Mouse (Mus musculus): ENCODE results near the gene Slc38a6. TPM values are rescaled to one million over a fixed set of nuclear protein-coding genes. Genes with fewer than 3 reads are reported as not detected.

Slc38a6 gene
- polyA plus RNA-seq, 1 experiment from 2014 or later: 4.8 TPM

DNA sequence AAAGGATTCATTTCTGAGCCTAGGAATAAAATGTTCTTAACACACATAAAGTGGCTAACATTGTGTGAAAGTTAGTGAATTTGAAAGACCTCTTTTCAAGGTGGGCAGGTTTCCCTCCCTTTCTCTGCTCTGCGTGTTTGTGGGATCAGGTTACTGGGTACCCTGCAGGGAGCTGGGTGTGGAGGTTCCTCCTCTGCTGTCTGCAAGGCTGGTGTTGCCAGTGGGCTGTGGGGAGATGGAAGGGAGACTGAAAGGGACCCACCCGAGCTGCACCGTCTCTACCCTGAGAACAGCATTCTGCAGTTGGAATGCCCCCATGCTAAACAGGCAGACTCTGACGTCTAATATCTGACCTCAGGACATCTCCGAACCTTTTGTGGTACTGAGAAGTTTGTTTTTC lies 70.7 kb downstream of the Slc38a6 start:
- no peak overlapping the region for H3K4me2 ChIP-seq (ENCODE audit: low read depth, low read length)
- H3K27me3 ChIP-seq (ENCODE audit: control insufficient read depth, insufficient read depth, low read length): no peaks in the 10 kb centered on the region
- H3K4me1 ChIP-seq (ENCODE audit: control insufficient read depth, insufficient read depth, low read length): peaks cover 12% of the 10 kb centered on the region
- no peaks in the 10 kb centered on the region for H3K9me3 ChIP-seq (replicated peaks; ENCODE audit: control insufficient read depth, low read length)
- WGBS: 66% methylated on average over 5 of the region's 5 CpGs
- H3K4me3 ChIP-seq (ENCODE audit: low read length): no peak overlapping the region
- H3K9ac ChIP-seq (ENCODE audit: low read length): no peak overlapping the region
- no peaks in the 10 kb centered on the region for H3K36me3 ChIP-seq (ENCODE audit: control insufficient read depth, insufficient read depth)
- H3K27ac ChIP-seq (ENCODE audit: low read length): no peak overlapping the region
- no peak for ATAC-seq (replicated peaks; ENCODE audit: extremely low read depth, insufficient read depth, low FRiP score)

DNA sequence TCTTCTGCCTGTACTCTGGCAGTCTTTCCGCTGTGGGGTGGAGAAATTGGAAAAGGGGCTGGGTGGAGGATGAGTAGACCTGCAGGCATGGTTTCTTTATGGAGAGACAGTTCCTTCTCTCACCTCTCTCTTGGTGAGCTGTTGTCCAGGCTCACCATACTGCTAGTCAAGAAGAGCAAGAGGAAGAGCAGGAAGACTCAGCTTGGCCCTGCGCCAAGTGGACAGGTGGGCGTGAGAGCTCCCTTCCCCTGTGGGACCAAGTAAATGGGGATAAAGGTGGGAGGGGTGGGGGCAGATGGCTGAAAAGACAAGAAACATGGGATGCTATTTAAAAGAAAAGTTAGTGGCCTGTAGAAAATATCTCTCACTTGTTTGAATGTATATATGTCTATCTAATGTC lies 71.2 kb downstream of the Slc38a6 start:
- H3K4me3 ChIP-seq (ENCODE audit: low read length): no peak overlapping the region
- H3K4me2 ChIP-seq (ENCODE audit: low read depth, low read length): no peak overlapping the region
- no peaks in the 10 kb centered on the region for H3K27me3 ChIP-seq (ENCODE audit: control insufficient read depth, insufficient read depth, low read length)
- no peak overlapping the region for H3K9ac ChIP-seq (ENCODE audit: low read length)
- ATAC-seq (replicated peaks; ENCODE audit: extremely low read depth, insufficient read depth, low FRiP score): no peak
- WGBS: 83% methylated on average over 3 of the region's 3 CpGs
- no peak overlapping the region for H3K27ac ChIP-seq (ENCODE audit: low read length)
- H3K36me3 ChIP-seq (ENCODE audit: control insufficient read depth, insufficient read depth): no peaks in the 10 kb centered on the region
- H3K9me3 ChIP-seq (replicated peaks; ENCODE audit: control insufficient read depth, low read length): no peaks in the 10 kb centered on the region
- peaks cover 12% of the 10 kb centered on the region for H3K4me1 ChIP-seq (ENCODE audit: control insufficient read depth, insufficient read depth, low read length)

DNA sequence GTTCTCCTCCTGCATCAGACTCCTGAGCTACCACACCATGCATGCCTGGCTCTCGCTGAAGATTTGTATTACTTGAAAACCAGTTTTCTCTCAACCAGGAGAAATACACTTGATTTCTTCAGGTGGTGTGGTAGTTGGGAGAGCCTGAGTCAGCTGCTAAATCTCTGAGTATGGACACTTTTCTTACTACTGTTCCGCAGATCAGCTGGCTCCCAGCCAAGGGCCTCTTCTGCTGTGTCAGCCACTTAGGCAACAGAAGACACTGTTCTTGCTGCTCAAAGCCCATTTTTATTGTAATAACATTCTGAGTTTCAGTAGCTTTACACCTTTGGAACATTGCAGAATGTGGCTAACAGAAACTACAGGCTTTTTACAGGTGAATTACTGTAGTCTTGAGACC lies 72.1 kb downstream of the Slc38a6 start:
- H3K27ac ChIP-seq (ENCODE audit: low read length): no peak overlapping the region
- no peaks in the 10 kb centered on the region for H3K9me3 ChIP-seq (replicated peaks; ENCODE audit: control insufficient read depth, low read length)
- WGBS: 51% methylated on average over 2 of the region's 2 CpGs
- ATAC-seq (replicated peaks; ENCODE audit: extremely low read depth, insufficient read depth, low FRiP score): no peak
- H3K4me2 ChIP-seq (ENCODE audit: low read depth, low read length): no peak overlapping the region
- H3K4me3 ChIP-seq (ENCODE audit: low read length): no peak overlapping the region
- peaks cover 10% of the 10 kb centered on the region for H3K4me1 ChIP-seq (ENCODE audit: control insufficient read depth, insufficient read depth, low read length)
- H3K36me3 ChIP-seq (ENCODE audit: control insufficient read depth, insufficient read depth): no peaks in the 10 kb centered on the region
- H3K27me3 ChIP-seq (ENCODE audit: control insufficient read depth, insufficient read depth, low read length): no peaks in the 10 kb centered on the region
- no peak overlapping the region for H3K9ac ChIP-seq (ENCODE audit: low read length)

DNA sequence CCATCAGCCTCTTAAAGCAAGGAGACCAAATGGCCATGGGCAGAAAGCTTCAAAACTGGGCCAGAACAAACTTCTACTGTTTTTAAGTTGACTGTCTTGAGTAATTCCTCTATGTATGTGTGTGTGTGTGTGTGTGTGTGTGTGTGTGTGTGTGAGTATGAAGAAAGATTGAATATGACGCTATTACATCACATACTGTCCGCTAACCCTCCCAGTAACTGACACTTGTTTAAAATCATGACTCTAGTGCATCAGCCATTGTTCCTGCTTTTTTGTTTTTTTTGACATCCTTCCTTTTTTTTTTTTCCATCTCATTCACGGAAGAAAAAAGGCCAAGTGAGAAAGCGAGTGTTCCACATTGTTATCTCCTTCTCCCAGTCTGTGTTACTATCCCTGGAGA lies 72.9 kb downstream of the Slc38a6 start:
- Histone ChIP-seq H3K36me3 (ENCODE audit: control insufficient read depth, insufficient read depth) (no peaks in the 10 kb centered on the region), H3K9me3 (replicated peaks; ENCODE audit: control insufficient read depth, low read length) (peaks cover 2% of the 10 kb centered on the region; the same call in 1 of the 2 replicates), H3K4me2 (ENCODE audit: low read depth, low read length) (no peak overlapping the region), H3K9ac (ENCODE audit: low read length) (no peak overlapping the region), H3K27ac (ENCODE audit: low read length) (no peak overlapping the region), H3K27me3 (ENCODE audit: control insufficient read depth, insufficient read depth, low read length) (no peaks in the 10 kb centered on the region), H3K4me3 (ENCODE audit: low read length) (no peak overlapping the region), H3K4me1 (ENCODE audit: control insufficient read depth, insufficient read depth, low read length) (peaks cover 2% of the 10 kb centered on the region; the same call in 1 of the 2 replicates)
- WGBS: 71% methylated on average over 4 of the region's 4 CpGs
- no peak for ATAC-seq (replicated peaks; ENCODE audit: extremely low read depth, insufficient read depth, low FRiP score)

DNA sequence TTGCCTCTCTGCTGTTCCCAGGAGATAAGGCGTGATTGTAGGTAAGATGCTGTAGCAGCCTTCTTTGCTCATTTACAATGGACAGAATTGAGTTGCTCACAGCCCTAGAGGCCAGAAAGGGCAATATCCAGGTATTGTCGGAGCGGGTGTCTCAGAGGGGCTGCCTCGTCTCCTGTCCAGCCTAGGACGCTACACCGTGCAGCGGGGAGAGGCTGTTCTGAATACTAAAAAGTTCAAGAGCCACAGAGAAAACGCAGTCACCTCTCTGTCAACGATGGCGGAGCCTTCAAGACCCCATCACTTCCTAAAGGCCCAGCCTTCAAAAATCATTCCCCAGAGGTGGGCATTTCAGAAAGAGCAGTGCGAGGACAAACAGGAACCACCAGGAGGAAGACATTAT lies 74.6 kb downstream of the Slc38a6 start:
- Histone ChIP-seq H3K4me2 (ENCODE audit: low read depth, low read length) (no peak overlapping the region), H3K9ac (ENCODE audit: low read length) (no peak overlapping the region), H3K4me3 (ENCODE audit: low read length) (no peak overlapping the region), H3K4me1 (ENCODE audit: control insufficient read depth, insufficient read depth, low read length) (no peaks in the 10 kb centered on the region; the same call in 1 of the 2 replicates), H3K9me3 (replicated peaks; ENCODE audit: control insufficient read depth, low read length) (peaks cover 2% of the 10 kb centered on the region; the same call in 1 of the 2 replicates), H3K36me3 (ENCODE audit: control insufficient read depth, insufficient read depth) (no peaks in the 10 kb centered on the region), H3K27me3 (ENCODE audit: control insufficient read depth, insufficient read depth, low read length) (no peaks in the 10 kb centered on the region), H3K27ac (ENCODE audit: low read length) (no peak overlapping the region)
- 82% methylated on average over 11 of the region's 11 CpGs for WGBS
- ATAC-seq (replicated peaks; ENCODE audit: extremely low read depth, insufficient read depth, low FRiP score): no peak

DNA sequence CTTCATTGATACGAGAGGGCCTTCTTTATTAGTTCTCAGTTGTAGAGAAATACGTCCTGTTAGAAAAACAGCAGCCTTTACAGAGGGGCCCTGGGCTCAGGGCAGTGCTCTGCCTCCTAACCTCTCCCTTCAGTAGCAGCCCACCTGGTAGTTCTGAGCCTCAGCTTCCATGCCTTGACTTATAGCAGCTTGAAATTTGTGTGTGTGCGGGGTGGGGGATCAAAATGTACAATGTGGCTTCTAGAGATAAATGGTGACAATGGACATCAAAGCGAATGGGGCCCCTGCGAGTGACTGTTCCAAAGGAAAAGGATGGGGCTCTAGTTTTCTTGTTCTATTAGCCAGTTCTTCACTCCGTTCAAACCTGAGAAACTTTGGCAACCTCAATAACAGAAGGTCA lies 76.8 kb downstream of the Slc38a6 start:
- Histone ChIP-seq H3K36me3 (ENCODE audit: control insufficient read depth, insufficient read depth) (no peaks in the 10 kb centered on the region), H3K4me2 (ENCODE audit: low read depth, low read length) (no peak overlapping the region), H3K9ac (ENCODE audit: low read length) (no peak overlapping the region), H3K27me3 (ENCODE audit: control insufficient read depth, insufficient read depth, low read length) (no peaks in the 10 kb centered on the region), H3K4me1 (ENCODE audit: control insufficient read depth, insufficient read depth, low read length) (peaks cover 11% of the 10 kb centered on the region), H3K4me3 (ENCODE audit: low read length) (no peak overlapping the region), H3K27ac (ENCODE audit: low read length) (no peak overlapping the region), H3K9me3 (replicated peaks; ENCODE audit: control insufficient read depth, low read length) (peaks cover 2% of the 10 kb centered on the region; the same call in 1 of the 2 replicates)
- WGBS: 84% methylated on average over 6 of the region's 6 CpGs
- no peak for ATAC-seq (replicated peaks; ENCODE audit: extremely low read depth, insufficient read depth, low FRiP score)

DNA sequence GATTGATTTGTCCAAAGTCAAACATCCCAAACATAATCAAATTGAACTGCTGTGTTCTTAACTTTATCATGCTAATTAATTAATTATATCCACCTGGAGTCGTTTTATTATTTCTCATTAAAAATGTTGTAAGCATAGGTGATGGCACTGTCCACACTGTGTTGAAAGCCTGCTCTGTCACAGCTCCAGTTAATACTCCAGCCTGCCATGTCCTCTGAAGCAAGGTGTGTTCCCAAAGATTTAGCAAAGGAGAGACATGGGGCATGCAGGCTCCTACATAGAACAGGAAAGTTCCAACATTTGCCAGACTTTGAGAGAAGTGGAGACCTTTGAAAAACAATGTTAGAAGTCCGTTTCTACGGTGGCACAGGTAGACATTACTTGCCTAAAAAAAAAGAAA lies 77.4 kb downstream of the Slc38a6 start:
- no peaks in the 10 kb centered on the region for H3K36me3 ChIP-seq (ENCODE audit: control insufficient read depth, insufficient read depth)

DNA sequence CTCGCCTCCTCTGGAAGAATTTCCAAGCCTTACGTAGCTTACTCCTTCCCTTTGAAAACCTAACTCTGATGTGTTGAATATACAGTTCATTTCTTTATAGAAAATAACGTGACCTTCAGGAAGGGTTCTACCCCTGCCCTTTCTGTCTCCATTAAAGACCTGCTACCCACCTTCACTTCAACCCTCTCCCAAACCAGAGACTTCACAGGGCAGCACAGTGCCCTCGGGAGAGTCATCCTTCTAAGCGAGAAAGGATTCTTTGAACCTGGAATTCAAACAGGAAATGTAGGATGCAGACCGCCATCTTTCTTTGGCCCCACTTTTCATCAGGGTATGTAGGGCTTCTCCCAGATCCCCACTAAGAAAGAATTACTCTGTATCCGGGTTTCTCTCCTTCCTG lies 80.0 kb downstream of the Slc38a6 start:
- no peak overlapping the region for H3K9ac ChIP-seq (ENCODE audit: low read length)
- no peak overlapping the region for H3K4me2 ChIP-seq (ENCODE audit: low read depth, low read length)
- ATAC-seq (replicated peaks; ENCODE audit: extremely low read depth, insufficient read depth, low FRiP score): no peak
- WGBS: 85% methylated on average over 7 of the region's 7 CpGs
- H3K9me3 ChIP-seq (replicated peaks; ENCODE audit: control insufficient read depth, low read length): peaks cover 2% of the 10 kb centered on the region; the same call in 1 of the 2 replicates
- H3K36me3 ChIP-seq (ENCODE audit: control insufficient read depth, insufficient read depth): no peaks in the 10 kb centered on the region
- peaks cover 11% of the 10 kb centered on the region for H3K4me1 ChIP-seq (ENCODE audit: control insufficient read depth, insufficient read depth, low read length)
- H3K27ac ChIP-seq (ENCODE audit: low read length): no peak overlapping the region
- no peak overlapping the region for H3K4me3 ChIP-seq (ENCODE audit: low read length)
- no peaks in the 10 kb centered on the region for H3K27me3 ChIP-seq (ENCODE audit: control insufficient read depth, insufficient read depth, low read length)

More for the DNA sequence above, 77.4 kb downstream of the Slc38a6 start:
- 91% methylated on average over 3 of the region's 3 CpGs for WGBS
- no peaks in the 10 kb centered on the region for H3K27me3 ChIP-seq (ENCODE audit: control insufficient read depth, insufficient read depth, low read length)
- no peak overlapping the region for H3K27ac ChIP-seq (ENCODE audit: low read length)
- no peak overlapping the region for H3K9ac ChIP-seq (ENCODE audit: low read length)
- H3K4me1 ChIP-seq (ENCODE audit: control insufficient read depth, insufficient read depth, low read length): peaks cover 11% of the 10 kb centered on the region
- peaks cover 2% of the 10 kb centered on the region; the same call in 1 of the 2 replicates for H3K9me3 ChIP-seq (replicated peaks; ENCODE audit: control insufficient read depth, low read length)
- no peak overlapping the region for H3K4me2 ChIP-seq (ENCODE audit: low read depth, low read length)
- no peak overlapping the region for H3K4me3 ChIP-seq (ENCODE audit: low read length)
- no peak for ATAC-seq (replicated peaks; ENCODE audit: extremely low read depth, insufficient read depth, low FRiP score)

DNA sequence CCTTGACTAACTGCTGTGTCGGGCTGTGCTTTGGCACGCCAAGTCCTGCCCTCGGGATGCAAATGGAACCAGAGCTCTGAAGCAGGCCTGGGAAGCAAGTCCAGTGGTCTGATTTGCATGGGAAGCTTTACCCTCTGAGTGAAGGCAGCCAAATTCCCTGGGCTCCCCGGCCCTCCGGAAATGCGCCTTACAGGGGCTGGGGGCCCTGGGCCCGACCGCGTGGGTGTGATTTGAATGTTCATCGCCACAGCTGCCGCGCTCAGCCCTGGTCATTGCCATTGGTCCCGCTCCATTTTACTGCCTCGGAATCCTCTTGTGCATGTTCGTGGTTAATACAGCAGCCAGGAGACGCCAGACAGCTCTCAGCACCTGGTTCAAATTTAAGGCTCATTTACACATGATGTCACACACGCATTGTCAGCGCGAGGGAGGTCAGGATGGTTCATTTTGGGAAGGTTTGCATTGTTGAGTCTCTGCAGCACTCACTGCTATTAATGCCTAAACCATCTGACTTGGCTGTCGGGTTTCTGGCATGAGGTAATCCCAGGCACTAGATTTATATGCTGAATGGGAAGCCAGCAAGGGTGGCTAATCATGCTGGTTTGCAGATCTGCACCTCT lies 81.0 kb downstream of the Slc38a6 start:
- H3K4me3 ChIP-seq (ENCODE audit: low read length): no peak overlapping the region
- H3K9me3 ChIP-seq (replicated peaks; ENCODE audit: control insufficient read depth, low read length): peaks cover 2% of the 10 kb centered on the region; the same call in 1 of the 2 replicates
- no peaks in the 10 kb centered on the region for H3K36me3 ChIP-seq (ENCODE audit: control insufficient read depth, insufficient read depth)
- peak; percentile 46 for ATAC-seq (replicated peaks; ENCODE audit: extremely low read depth, insufficient read depth, low FRiP score)
- WGBS: 34% methylated on average over 20 of the region's 20 CpGs
- peak overlapping the region; percentile 11; the same call in 1 of the 2 replicates for H3K4me2 ChIP-seq (ENCODE audit: low read depth, low read length)
- H3K9ac ChIP-seq (ENCODE audit: low read length): no peak overlapping the region
- 0 out of 2 replicates have a peak overlapping the region, but pooled peaks have one; percentile 10 for H3K27ac ChIP-seq (ENCODE audit: low read length)
- H3K4me1 ChIP-seq (ENCODE audit: control insufficient read depth, insufficient read depth, low read length): peaks cover 11% of the 10 kb centered on the region
- no peaks in the 10 kb centered on the region for H3K27me3 ChIP-seq (ENCODE audit: control insufficient read depth, insufficient read depth, low read length)

Data from heart, embryonic 16.5 days (tissue).